Mouse (Mus musculus) layer of hippocampus, postnatal 36 days (tissue): ENCODE results near the gene Jph2. TPM values are rescaled to one million over a fixed set of nuclear protein-coding genes. Genes with fewer than 3 reads are reported as not detected.
"Not testable (repeated sequence)": the region's sequence is repeated elsewhere in the genome, so short reads cannot be mapped to it uniquely, and the experiment has no call there.

Experiments used
- DNase-seq, 2 experiments: peaks; one replicate each; pipeline ENCODE4 v3.0.0; 2022
- total RNA-seq, 2 experiments: library from RNA; stranded (reverse); gene quantifications; 2 replicates each; pipeline ENCODE4 v1.2.3; 2021

The Jph2 gene
- total RNA-seq, 2 experiments from 2014 or later, result 0.45 to 0.63 TPM

- DNase-seq, result not testable (repeated sequence)
Measured at GRCm38 (mm10) chr2:163411344-163411743, 13.6 kb upstream of the Jph2 start.

DNA sequence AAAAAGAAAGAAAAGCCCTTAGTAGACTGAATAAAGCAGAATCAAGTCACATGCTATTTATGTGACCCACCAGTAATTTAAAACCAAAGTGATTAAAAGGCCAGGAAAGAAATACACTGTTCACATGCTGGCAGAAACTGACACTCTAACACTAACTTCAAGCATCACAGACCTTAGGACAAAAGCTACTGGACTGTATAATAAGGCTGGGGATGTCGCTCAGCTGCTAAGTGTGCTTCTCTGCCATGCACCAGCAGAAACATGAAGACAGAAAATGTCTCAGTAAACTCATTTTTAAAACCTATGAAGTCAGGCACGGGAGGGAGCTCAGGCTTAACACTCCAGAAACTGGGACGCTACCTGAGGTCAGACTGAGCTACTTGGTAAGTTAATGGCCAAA, 12.4 kb upstream of the Jph2 start:
- no peak for DNase-seq

- no peak for DNase-seq
Measured at GRCm38 (mm10) chr2:163404037-163404815, 6.4 kb upstream of the Jph2 start.

DNA sequence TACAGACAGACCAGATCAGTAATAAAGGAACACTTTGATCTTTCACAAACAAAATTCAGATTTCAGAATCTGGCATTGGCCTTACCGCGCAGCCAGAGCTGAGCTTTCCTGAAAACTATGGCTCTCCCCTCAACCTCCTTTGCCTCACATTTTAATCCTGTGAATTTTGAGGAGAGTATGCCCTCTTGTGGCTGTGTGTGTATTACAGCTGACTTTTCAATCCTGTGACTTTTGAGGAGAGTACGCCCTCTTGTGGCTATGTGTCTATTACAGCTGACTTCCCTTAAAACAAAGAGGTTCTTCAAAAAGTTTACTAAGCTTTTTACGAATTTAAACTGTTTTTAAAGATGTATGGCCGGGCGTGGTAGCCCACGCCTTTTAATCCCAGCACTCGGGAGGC, 3.4 kb upstream of the Jph2 start:
- peak; percentile 61 to 82 for DNase-seq

- DNase-seq, result no peak
Measured at GRCm38 (mm10) chr2:163399222-163399621, 1.4 kb upstream of the Jph2 start.

DNA sequence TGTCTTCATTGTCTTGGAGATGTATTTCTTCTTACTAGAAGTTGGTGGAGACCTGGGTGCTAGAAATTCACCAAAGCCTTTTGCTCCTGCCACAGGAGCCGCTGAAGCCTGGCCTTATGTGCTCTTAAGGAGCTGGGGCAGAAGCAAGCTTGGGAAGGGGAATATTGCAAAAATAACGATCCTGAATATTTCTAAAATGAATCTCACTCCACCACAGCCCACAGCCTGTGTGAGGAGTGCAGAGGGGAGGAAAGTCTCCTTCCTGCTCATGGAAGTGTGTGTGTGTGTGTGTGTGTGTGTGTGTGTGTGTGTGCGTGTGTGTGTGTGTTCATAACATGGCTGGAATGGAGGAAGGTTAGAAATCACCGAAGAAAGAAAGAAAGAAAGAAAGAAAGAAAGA, 977 bp upstream of the Jph2 start:
- no peak for DNase-seq

DNA sequence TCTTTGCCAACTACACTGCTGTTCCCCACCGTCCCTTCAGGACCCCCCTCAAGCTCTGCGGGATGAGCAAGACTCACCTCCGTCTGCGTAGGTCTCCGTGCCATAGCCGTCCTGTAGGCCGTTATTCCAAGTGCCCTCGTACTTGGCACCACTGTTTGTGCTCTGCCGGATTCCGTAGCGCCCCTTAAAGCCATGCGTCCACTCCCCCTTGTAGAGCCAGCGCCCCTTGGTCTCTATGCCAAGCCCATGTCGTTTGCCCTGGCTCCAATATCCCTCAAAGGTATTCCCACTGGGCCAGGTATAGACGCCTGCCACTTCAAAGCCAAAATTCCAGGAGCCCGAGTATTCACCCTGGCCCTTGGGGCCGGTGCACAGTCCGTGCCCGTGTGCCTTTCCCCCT, 722 bp downstream of the Jph2 start:
- DNase-seq, result no peak

DNA sequence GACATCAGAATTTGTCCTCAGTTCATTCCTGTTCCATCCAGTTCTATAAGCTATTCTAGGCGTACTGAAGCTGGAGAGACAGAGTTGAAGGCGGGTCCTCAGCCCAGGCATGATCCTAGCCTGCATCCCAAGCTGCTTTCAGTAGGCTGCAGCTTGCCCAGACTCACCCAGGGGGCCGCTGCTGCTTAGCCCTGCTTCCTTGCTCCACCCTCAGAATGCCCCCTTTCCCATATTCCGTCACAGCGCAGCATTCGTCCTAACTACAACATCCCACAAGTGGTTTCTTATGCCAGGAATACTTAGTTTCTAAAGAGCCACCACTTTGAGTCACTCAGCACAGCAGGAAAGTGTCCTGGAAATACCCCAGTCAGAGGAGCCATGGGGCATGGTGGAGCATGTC, 2.8 kb downstream of the Jph2 start:
- DNase-seq, result no peak

GRCm38 (mm10) chr2:163393976-163394375, 3.8 kb downstream of the Jph2 start:
- no peak for DNase-seq

DNA sequence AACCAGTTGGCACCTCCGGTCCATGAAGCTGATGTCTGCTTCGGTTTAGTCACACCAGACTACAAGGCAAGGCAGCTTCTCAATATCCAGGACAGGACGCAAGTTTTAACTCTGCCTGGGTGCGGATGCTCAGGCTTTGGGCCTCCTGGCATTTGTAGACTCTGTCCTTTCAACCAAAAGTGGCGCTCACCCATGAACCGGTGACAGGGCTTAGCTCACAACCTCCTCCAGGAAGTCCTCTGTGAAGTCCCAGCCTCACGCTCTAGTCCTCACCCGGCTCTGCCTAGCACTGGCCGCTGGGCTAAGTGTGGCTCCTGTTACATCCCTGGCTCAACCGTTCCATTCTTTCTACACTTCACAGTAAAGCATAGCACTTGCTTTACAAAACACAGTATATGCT, 4.6 kb downstream of the Jph2 start:
- no peak for DNase-seq

DNA sequence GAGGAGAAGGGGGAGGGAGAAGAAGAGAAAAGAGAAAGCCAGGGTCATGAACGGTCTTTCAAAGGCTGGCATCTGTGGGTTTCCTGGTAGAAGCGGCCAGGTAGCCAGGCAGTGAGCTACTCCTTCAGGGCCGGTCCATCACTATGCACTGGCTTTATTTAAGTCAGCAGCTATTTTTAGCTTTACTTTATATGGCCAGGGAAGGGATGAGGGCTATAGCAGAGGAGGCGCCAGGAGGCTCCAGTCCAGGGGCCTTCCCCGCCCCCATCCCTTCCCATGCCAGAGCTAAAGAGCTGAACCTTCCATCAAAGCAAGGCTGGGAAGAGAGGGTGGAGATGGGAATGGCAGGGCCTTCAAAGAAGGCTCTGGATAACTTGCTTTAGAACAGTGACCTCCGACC, 5.4 kb downstream of the Jph2 start:
- no peak for DNase-seq

DNA sequence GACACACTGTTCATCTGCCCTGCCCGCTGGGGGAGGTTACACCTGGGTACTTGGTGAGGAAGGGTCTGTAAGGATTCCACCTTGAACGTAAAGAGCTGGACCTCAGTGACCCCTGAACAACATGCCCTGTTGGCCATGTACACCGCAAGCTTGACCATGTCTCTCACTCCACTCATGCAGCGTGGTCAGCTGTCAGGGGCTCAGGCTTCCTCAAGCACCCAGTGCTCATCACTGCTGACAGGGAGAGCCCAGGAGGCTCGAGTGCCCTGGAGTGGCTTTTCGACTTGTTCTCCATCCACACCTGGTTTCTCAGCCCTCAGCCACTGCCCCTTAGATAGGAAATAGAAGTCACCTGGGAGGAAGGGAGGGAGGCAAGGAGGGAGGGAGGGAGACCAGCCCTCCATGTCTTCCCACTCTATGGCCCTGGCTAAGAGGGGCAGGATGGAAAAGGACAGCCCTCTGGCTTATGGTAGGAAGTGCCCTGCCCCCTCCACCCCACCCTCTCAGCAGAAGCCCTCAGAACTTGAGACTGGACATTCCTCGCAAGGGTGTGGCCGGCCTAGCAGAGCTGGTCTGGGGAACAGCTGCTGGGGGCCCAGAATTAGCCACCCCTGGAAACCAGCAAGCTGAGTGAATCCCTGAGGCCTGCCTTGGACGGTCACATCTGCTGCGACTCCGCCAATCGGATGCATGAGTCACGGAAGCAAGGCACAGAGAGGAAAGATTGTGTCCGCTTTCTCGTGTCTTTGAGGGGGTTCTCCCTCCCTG, 11.2 kb downstream of the Jph2 start:
- DNase-seq, result no peak

DNA sequence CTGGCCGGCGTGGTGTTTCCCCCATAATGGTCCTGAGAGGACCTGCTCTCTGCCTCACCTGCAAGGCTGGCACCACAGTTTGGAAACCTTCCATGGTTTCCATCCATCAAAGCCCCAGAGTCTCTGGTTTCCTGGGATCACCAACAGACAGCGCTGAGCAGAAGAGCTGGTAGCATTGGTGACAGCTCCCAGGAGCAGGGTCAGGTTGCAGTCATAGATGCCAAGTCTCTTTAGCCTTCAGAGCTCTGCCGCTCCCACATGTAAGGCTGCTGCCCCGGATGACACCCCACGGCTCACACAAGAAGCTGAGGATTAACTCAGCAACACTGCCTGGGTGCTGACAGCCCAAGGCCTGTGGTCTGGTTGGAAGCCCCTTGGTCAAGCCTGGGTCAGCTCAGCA, 12.7 kb downstream of the Jph2 start:
- DNase-seq, result no peak

DNA sequence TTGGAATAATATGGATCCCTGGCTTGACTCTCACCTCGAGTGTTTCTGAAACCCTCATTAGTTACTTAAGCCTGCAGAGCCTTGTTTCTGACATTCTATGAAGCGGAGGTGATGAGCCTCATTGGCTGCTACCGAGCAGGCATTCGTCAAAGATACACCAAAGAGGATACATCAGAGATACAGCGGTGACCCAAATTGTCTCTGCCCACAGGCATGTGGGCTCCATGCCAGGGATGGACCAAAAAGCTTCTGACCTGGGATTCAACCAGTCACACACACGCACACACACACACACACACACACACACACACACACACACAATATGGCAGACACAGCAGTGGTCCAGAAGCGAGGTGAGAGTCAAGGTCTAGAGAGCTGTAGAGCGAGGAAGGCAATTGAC, 16.5 kb downstream of the Jph2 start:
- no peak for DNase-seq

DNA sequence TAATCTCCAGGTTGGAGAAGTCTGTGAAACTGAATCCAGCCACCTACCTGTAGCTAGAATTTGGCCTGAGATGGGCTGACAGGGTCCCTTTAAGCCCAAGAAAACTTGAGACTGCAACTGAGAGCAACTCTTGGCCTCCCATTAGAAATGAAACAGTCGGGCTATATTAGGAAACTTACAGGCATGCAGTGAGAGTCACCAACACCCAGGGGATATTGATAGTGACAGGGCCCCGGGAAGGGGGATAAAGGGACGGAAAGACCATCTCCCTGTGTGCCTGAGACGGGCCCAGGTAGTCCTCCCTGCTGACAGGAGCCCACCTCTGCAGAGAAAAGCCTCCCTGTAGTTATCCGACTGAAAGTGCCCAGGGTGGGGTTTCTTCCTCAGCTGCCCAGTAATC, 18.4 kb downstream of the Jph2 start:
- no peak for DNase-seq

GRCm38 (mm10) chr2:163376082-163376481, 21.7 kb downstream of the Jph2 start:
- no peak for DNase-seq

- no peak for DNase-seq
Measured at GRCm38 (mm10) chr2:163375468-163375867, 22.3 kb downstream of the Jph2 start.

GRCm38 (mm10) chr2:163372627-163373026, 25.2 kb downstream of the Jph2 start:
- no peak for DNase-seq

DNA sequence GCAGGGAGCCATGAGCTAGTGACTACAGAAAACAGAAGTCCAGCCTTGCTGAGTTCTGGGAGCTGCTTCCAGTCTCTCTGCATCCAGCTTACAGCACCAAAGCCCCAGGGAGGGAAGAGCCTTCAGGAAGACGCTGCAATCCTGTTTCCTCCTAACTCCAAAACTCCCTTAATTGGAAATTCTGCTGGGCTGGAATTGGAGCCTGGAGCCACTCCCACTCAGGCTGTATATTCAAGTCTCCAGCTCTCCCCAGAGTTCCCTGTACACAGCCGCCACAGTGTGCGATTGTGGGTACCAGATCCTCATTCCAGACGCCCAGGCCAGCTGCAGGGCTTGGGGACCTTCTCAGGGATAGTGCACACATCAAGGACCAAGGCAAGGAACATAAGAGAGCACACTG, 27.6 kb downstream of the Jph2 start:
- no peak for DNase-seq

GRCm38 (mm10) chr2:163364785-163365541, 32.8 kb downstream of the Jph2 start:
- DNase-seq, result no peak

DNA sequence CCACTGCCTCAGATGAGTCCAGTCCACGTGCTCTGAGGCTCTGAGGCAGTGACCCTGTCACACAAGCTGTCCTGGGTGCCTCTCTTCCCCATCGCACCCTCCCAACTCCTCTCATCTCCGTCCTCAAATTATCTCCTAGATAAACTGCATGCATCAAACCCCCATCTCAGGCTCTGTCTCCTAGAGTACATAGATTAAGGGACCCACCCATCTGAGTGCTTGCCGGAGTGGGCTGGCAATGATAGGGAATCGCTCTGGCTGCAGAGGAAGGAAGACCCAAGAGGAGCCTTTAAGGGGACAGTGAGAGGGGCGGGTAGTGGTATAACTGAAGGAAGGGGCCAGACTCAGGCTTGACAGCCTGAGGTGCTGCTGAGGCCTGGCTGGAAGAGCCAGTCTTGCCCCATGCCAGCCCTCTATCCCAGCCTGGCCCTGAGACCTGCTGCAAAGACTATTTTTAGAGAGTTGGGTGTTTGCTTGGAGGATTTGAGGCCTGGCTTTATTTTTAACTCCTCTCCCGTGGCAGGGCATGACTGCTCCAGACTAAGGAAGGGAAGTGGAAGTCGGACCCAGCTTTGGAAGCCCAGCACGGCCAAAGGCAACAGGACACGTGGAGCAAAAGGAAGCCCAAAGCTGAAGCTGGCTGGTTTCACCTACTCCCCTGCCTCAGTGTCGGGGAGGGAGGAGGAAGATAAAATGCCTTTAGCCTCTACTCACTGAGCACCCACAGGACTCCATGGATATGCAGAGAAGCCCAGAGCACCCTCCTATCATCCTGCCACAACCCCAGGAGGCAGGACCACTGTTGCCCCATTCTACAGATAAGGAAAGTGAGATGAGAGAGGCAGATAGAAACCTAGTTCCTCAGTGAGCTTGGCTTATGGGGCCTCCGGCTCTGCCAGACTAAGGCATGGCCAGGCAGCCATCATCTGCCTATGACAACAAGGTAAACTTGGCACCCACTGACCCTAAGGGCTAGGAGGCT, 34.6 kb downstream of the Jph2 start:
- no peak for DNase-seq
